Mouse (Mus musculus) liver, embryonic 13.5 days (tissue): ENCODE measurements around the gene Dtx2. TPM values are rescaled to one million over a fixed set of nuclear protein-coding genes. Genes with fewer than 3 reads are reported as not detected.

Source experiments
- ATAC-seq: fragments of 200-750 bp; cut with Nextera tagmentation; 2 replicates; pipeline ENCODE4 v1.8.0; 2017; ENCODE audit warnings: low read depth, mild to moderate bottlenecking, moderate number of reproducible peaks, moderate library complexity
- DNase-seq: peaks from one replicate; pipeline ENCODE4 v3.0.0; 2022
- H3K27ac ChIP-seq: fragments of 300-500 bp; sonication (generic); 2 replicates; pipeline ENCODE4 v1.5.1; 2015; ENCODE audit warnings: moderate library complexity, mild to moderate bottlenecking, inconsistent platforms
- H3K27me3 ChIP-seq: fragments of 300-500 bp; sonication (generic); 2 replicates; pipeline ENCODE4 v1.6.1; 2015; ENCODE audit warnings: mild to moderate bottlenecking, inconsistent platforms
- H3K36me3 ChIP-seq: fragments of 300-500 bp; sonication (generic); 2 replicates; pipeline ENCODE4 v1.6.1; 2015; ENCODE audit warnings: mild to moderate bottlenecking, inconsistent platforms
- H3K4me1 ChIP-seq: fragments of 300-500 bp; sonication (generic); replicated peaks from 2 replicates; pipeline ENCODE4 v1.6.1; 2015; ENCODE audit warnings: inconsistent platforms
- H3K4me2 ChIP-seq: fragments of 300-500 bp; sonication (generic); 2 replicates; pipeline ENCODE4 v1.6.1; 2015; ENCODE audit warnings: inconsistent platforms, mild to moderate bottlenecking, moderate library complexity
- H3K4me3 ChIP-seq: fragments of 300-500 bp; sonication (generic); replicated peaks from 2 replicates; pipeline ENCODE4 v1.5.1; 2015; ENCODE audit warnings: mild to moderate bottlenecking, inconsistent platforms
- H3K9ac ChIP-seq: fragments of 300-500 bp; sonication (generic); 2 replicates; pipeline ENCODE4 v1.6.1; 2015; ENCODE audit warnings: mild to moderate bottlenecking, inconsistent platforms
- H3K9me3 ChIP-seq: fragments of 300-500 bp; sonication (generic); replicated peaks from 2 replicates; pipeline ENCODE4 v1.6.1; 2016; ENCODE audit warnings: inconsistent platforms
- WGBS: fragments of 180-500 bp; shearing (Covaris S2); methylation state at CpG from one replicate; pipeline ENCODE4 v1.1.7; 2015; ENCODE audit not compliant: insufficient replicate concordance; 5-methylcytosine and 5-hydroxymethylcytosine counted together
- polyA plus RNA-seq: library from polyadenylated mRNA; unstranded; fragments of >200 nt; fragmentation: Nextera tagmentation; extraction: Ambion mirVana; gene quantifications from 2 replicates; pipeline ENCODE4 v1.2.1, GENCODE M21; 2015

Gene Dtx2
- 6.7 and 7.0 TPM in 2 replicates for polyA plus RNA-seq

GRCm38 (mm10) chr5:135994725-135995687, at the start of gene Dtx2:
Gene Dtx2 (plus strand): TSS chr5:135994800.
- Histone ChIP-seq H3K27me3 (no peaks in the 10 kb centered on the region), H3K4me2 (peak within 1 kb of the TSS; percentile 93), H3K36me3 (peaks cover 30% of the 10 kb centered on the region), H3K27ac (peak within 1 kb of the TSS; percentile 75), H3K4me3 (peak within 1 kb of the TSS; percentile 75), H3K4me1 (peaks cover 12% of the 10 kb centered on the region), H3K9ac (peak within 1 kb of the TSS; percentile 86), H3K9me3 (no peaks in the 10 kb centered on the region)
- DNase-seq = peak; percentile 82
- WGBS = 3% methylated on average over 47 of the region's 47 CpGs
- peak; percentile 88 for ATAC-seq

- H3K9me3 ChIP-seq = 0 out of 2 replicates have a peak, but pooled peaks cover 3% of the 10 kb centered on the region
- H3K4me3 ChIP-seq = no peak overlapping the region
- no peak overlapping the region for H3K9ac ChIP-seq
- no peaks in the 10 kb centered on the region for H3K27me3 ChIP-seq
- no peak for ATAC-seq
- 65% methylated on average over 10 of the region's 10 CpGs for WGBS
- no peak for DNase-seq
- H3K4me1 ChIP-seq = peaks cover 15% of the 10 kb centered on the region
- no peaks in the 10 kb centered on the region for H3K36me3 ChIP-seq
- no peak overlapping the region for H3K4me2 ChIP-seq
- no peak overlapping the region for H3K27ac ChIP-seq
Measured at GRCm38 (mm10) chr5:135945916-135946408, 48.6 kb upstream of the Dtx2 start.

GRCm38 (mm10) chr5:135946621-135947020, 48.0 kb upstream of the Dtx2 start:
- no peak for ATAC-seq

GRCm38 (mm10) chr5:135950710-135951412, 43.7 kb upstream of the Dtx2 start:
- Histone ChIP-seq H3K9me3 (no peaks in the 10 kb centered on the region), H3K4me1 (peaks cover 25% of the 10 kb centered on the region), H3K4me3 (peak overlapping the region; percentile 6; the same call in 1 of the 2 replicates), H3K36me3 (no peaks in the 10 kb centered on the region), H3K9ac (peak overlapping the region; percentile 61), H3K4me2 (peak overlapping the region; percentile 51), H3K27ac (peak overlapping the region; percentile 80), H3K27me3 (no peaks in the 10 kb centered on the region)
- peak; percentile 86 for ATAC-seq
- WGBS = 44% methylated on average over 11 of the region's 11 CpGs
- DNase-seq = peak; percentile 73

More at GRCm38 (mm10) chr5:135946621-135947020, 48.0 kb upstream of the Dtx2 start:
- no peaks in the 10 kb centered on the region for H3K27me3 ChIP-seq
- no peak for DNase-seq
- no peak overlapping the region for H3K4me2 ChIP-seq
- H3K36me3 ChIP-seq = no peaks in the 10 kb centered on the region
- no peak overlapping the region for H3K9ac ChIP-seq
- H3K9me3 ChIP-seq = 0 out of 2 replicates have a peak, but pooled peaks cover 3% of the 10 kb centered on the region
- H3K27ac ChIP-seq = no peak overlapping the region
- peaks cover 21% of the 10 kb centered on the region for H3K4me1 ChIP-seq
- WGBS = 70% methylated on average over 5 of the region's 5 CpGs
- no peak overlapping the region for H3K4me3 ChIP-seq

GRCm38 (mm10) chr5:135951660-135952059, 42.9 kb upstream of the Dtx2 start:
- Histone ChIP-seq H3K27me3 (no peaks in the 10 kb centered on the region), H3K9ac (peak overlapping the region; percentile 61; the same call in 1 of the 2 replicates), H3K9me3 (no peaks in the 10 kb centered on the region), H3K27ac (peak overlapping the region; percentile 80), H3K4me2 (peak overlapping the region; percentile 51; the same call in 1 of the 2 replicates), H3K4me1 (peaks cover 28% of the 10 kb centered on the region), H3K36me3 (no peaks in the 10 kb centered on the region), H3K4me3 (no peak overlapping the region)
- ATAC-seq (peak; percentile 69), DNase-seq (no peak)
- 74% methylated on average over 2 of the region's 2 CpGs for WGBS

- H3K4me2 ChIP-seq = no peak overlapping the region
- no peaks in the 10 kb centered on the region for H3K9me3 ChIP-seq
- DNase-seq = no peak
- H3K36me3 ChIP-seq = no peaks in the 10 kb centered on the region
- WGBS = 78% methylated on average over 2 of the region's 2 CpGs
- no peaks in the 10 kb centered on the region for H3K27me3 ChIP-seq
- H3K4me3 ChIP-seq = no peak overlapping the region
- ATAC-seq = no peak
- H3K27ac ChIP-seq = no peak overlapping the region
- H3K4me1 ChIP-seq = peaks cover 35% of the 10 kb centered on the region
- H3K9ac ChIP-seq = no peak overlapping the region
Measured at GRCm38 (mm10) chr5:135952830-135953229, 41.8 kb upstream of the Dtx2 start.

GRCm38 (mm10) chr5:135956300-135957206, 38.0 kb upstream of the Dtx2 start:
- H3K9ac ChIP-seq = peak overlapping the region; percentile 72

GRCm38 (mm10) chr5:135957207-135957974, 37.2 kb upstream of the Dtx2 start:
- ATAC-seq (peak; percentile 78), DNase-seq (peak; percentile 97)
- peaks cover 57% of the 10 kb centered on the region for H3K4me1 ChIP-seq
- 7% methylated on average over 28 of the region's 28 CpGs for WGBS
- no peaks in the 10 kb centered on the region for H3K9me3 ChIP-seq
- no peaks in the 10 kb centered on the region for H3K36me3 ChIP-seq
- H3K4me2 ChIP-seq = peak overlapping the region; percentile 70
- no peaks in the 10 kb centered on the region for H3K27me3 ChIP-seq
- peak overlapping the region; percentile 46 for H3K4me3 ChIP-seq
- peak overlapping the region; percentile 72 for H3K9ac ChIP-seq
- H3K27ac ChIP-seq = peak overlapping the region; percentile 99

More at GRCm38 (mm10) chr5:135956300-135957206, 38.0 kb upstream of the Dtx2 start:
- peaks cover 58% of the 10 kb centered on the region for H3K4me1 ChIP-seq
- H3K27ac ChIP-seq = peak overlapping the region; percentile 93
- 68% methylated on average over 9 of the region's 9 CpGs for WGBS
- H3K9me3 ChIP-seq = no peaks in the 10 kb centered on the region
- H3K36me3 ChIP-seq = no peaks in the 10 kb centered on the region
- DNase-seq (no peak), ATAC-seq (no peak)
- H3K4me2 ChIP-seq = peak overlapping the region; percentile 70
- no peaks in the 10 kb centered on the region for H3K27me3 ChIP-seq
- no peak overlapping the region; the same call in 1 of the 2 replicates for H3K4me3 ChIP-seq

GRCm38 (mm10) chr5:135958367-135958766, 36.2 kb upstream of the Dtx2 start:
- WGBS = 82% methylated on average over 4 of the region's 4 CpGs
- no peak for DNase-seq
- Histone ChIP-seq H3K36me3 (no peaks in the 10 kb centered on the region), H3K27me3 (no peaks in the 10 kb centered on the region), H3K9me3 (no peaks in the 10 kb centered on the region), H3K9ac (peak overlapping the region; percentile 63), H3K4me3 (no peak overlapping the region), H3K4me2 (peak overlapping the region; percentile 70), H3K4me1 (peaks cover 63% of the 10 kb centered on the region), H3K27ac (peak overlapping the region; percentile 99)
- ATAC-seq = no peak

GRCm38 (mm10) chr5:135959911-135960310, 34.7 kb upstream of the Dtx2 start:
- H3K27ac ChIP-seq = peak overlapping the region; percentile 99
- no peaks in the 10 kb centered on the region for H3K36me3 ChIP-seq
- WGBS = 82% methylated on average over 7 of the region's 7 CpGs
- H3K4me3 ChIP-seq = no peak overlapping the region
- H3K27me3 ChIP-seq = 0 out of 2 replicates have a peak, but pooled peaks cover under 1% of the 10 kb centered on the region
- ATAC-seq (no peak), DNase-seq (no peak)
- no peaks in the 10 kb centered on the region for H3K9me3 ChIP-seq
- peaks cover 70% of the 10 kb centered on the region for H3K4me1 ChIP-seq
- H3K4me2 ChIP-seq = no peak overlapping the region
- H3K9ac ChIP-seq = peak overlapping the region; percentile 30; the same call in 1 of the 2 replicates
